Comparison of ENCODE assay signal across 39 mouse cellular contexts in genomic region chr5:86967271-86967670, GRCm38 (mm10). TPM values are rescaled to one million over a fixed set of nuclear protein-coding genes. Genes with fewer than 3 reads are reported as not detected.
"Had no signal": no experiment of that assay in that cellular context is flagged by ENCODE, and none has a peak within 500 bp of the region (broad histone marks: within the 10 kb centered on the region; RNA-seq: fewer than 3 reads in every experiment).

No protein-coding gene starts in this region.

RNA-seq across cellular contexts. Expression of gene Ugt2b35, which starts 33.4 kb away (rescaled TPM):
- total RNA-seq: heart, adult 8-10 months; heart, postnatal 10 days; heart, postnatal 14 days; heart, postnatal 25 days; heart, postnatal 36 days; heart, postnatal 4 days; hematopoietic stem cell, adult 5-6 weeks; hindbrain, postnatal 0 days; layer of hippocampus, adult 18-20 months; layer of hippocampus, adult 2 months; layer of hippocampus, adult 8-10 months; layer of hippocampus, postnatal 10 days; layer of hippocampus, postnatal 14 days; layer of hippocampus, postnatal 25 days; layer of hippocampus, postnatal 36 days had no signal
- polyA plus RNA-seq: heart, embryonic 10.5 days; heart, embryonic 11.5 days; heart, embryonic 12.5 days; heart, embryonic 13.5 days; heart, embryonic 14.5 days; heart, embryonic 15.5 days; heart, embryonic 16.5 days; heart, postnatal 0 days; hindbrain, embryonic 10.5 days; hindbrain, embryonic 11.5 days; hindbrain, embryonic 12.5 days; hindbrain, embryonic 13.5 days; hindbrain, embryonic 14.5 days; hindbrain, embryonic 15.5 days; hindbrain, embryonic 16.5 days; hindbrain, postnatal 0 days; inflammation-experienced regulatory T-cells, adult 6 months; kidney, adult 2 months; kidney, embryonic 14.5 days; kidney, embryonic 16.5 days; kidney, postnatal 0 days had no signal

RNA-seq across cellular contexts. Expression of gene Ugt2b1, which starts 40.9 kb away (rescaled TPM):
- total RNA-seq: heart, adult 8-10 months; heart, postnatal 10 days; heart, postnatal 14 days; heart, postnatal 25 days; heart, postnatal 36 days; heart, postnatal 4 days; hematopoietic stem cell, adult 5-6 weeks; hindbrain, postnatal 0 days; layer of hippocampus, adult 18-20 months; layer of hippocampus, adult 2 months; layer of hippocampus, adult 8-10 months; layer of hippocampus, postnatal 10 days; layer of hippocampus, postnatal 14 days; layer of hippocampus, postnatal 25 days; layer of hippocampus, postnatal 36 days had no signal
- polyA plus RNA-seq: heart, embryonic 10.5 days; heart, embryonic 11.5 days; heart, embryonic 12.5 days; heart, embryonic 13.5 days; heart, embryonic 14.5 days; heart, embryonic 15.5 days; heart, embryonic 16.5 days; heart, postnatal 0 days; hindbrain, embryonic 10.5 days; hindbrain, embryonic 11.5 days; hindbrain, embryonic 12.5 days; hindbrain, embryonic 13.5 days; hindbrain, embryonic 14.5 days; hindbrain, embryonic 15.5 days; hindbrain, embryonic 16.5 days; hindbrain, postnatal 0 days; inflammation-experienced regulatory T-cells, adult 6 months; intestine, embryonic 14.5 days; intestine, embryonic 15.5 days; kidney, adult 2 months; kidney, embryonic 14.5 days; kidney, embryonic 15.5 days; kidney, embryonic 16.5 days; kidney, postnatal 0 days; large intestine, adult 2 months had no signal
